Mouse (Mus musculus): ENCODE data around the gene Snap25.

Snap25 gene

GRCm38 (mm10) chr2:136811331-136811730 lies 98.1 kb downstream of the Snap25 start:
- no peak for DNase-seq

DNA sequence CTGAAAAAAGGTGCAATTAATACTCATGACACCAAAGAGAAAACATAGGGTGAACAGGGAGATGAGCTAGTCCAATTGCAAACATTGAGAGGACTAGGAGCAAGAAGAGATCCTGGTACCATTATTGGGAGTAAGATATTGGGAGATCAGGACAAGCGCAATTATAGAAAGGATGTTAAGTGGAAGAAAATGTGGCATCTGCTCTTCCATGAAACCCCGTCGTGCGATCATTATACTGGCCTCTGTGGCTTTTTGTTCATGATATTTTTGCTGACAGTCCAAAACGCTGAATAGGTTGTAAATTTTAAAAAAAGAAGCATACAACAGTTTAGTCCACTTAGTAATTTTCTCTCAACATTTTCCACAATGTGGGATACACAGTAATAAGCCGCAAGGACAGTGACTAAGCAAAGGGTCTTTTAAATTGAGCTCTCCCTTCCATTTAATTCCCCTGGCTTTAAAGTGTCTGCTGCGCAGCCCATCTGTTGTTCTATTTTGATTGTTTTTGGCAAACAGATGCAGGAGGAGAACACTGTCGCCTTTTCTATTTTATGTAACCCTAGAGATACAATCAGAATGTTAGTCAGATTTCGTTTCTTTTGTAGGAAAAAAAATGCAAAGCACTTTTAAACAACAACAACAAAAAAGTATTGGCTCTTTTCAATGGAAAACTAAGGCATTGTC lies 103.6 kb downstream of the Snap25 start:
- no peak for DNase-seq

DNA sequence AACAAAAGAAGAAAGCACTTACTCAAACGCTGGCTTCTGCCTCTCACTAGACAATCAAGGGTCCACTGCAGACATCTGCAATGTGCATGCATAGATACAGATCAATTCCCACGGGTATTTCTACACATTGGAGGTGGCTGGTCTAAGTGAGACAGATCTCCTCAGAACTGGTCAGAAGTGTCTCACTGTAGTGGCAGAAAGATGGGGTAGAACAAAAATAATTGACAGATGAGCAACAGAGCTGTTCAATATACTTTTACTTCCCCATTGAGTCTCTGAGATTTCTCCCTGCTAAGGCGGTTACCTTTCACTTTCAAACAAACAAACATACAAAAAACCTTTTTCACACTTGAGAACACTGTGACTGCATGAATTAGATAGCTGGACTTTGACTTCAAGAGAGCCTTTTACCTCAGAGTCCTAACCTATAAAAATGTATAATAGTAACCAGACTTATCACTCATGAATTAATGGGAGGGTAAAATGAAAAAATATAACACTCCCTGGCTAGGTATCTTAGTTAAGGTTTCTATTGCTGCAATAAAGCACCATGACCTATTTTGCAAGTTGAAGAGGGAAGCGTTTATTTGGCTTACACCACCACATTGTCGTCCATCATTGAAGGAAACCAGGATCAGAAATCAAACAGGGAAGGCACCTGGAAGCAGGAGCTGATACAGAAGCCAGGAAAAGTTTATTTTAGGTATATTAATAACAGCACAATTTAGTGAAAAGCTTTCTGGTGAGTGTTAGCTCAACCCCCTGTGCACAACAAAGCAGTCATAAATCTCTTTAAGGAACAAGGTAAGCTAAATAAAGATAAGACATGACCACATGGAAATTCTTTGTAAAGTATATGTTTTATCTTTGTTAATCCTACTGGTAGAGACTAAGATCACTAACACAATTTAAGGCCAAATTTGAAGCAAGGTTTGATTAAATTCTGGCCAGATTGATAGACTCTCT lies 110.8 kb downstream of the Snap25 start:
- DNase-seq, result no peak

- no peak for DNase-seq
Measured at GRCm38 (mm10) chr2:136827612-136828011, 114.4 kb downstream of the Snap25 start.
